Mouse (Mus musculus) stomach, embryonic 15.5 days (tissue): ENCODE data around the gene Cnr2. TPM values are rescaled to one million over a fixed set of nuclear protein-coding genes. Genes with fewer than 3 reads are reported as not detected.
A peak's percentile ranks its signal among the peaks of the same experiment; 100 is the strongest.
"Not testable (repeated sequence)": the region's sequence is repeated elsewhere in the genome, so short reads cannot be mapped to it uniquely, and the experiment has no call there.

Experiments
- ATAC-seq: fragments of 200-750 bp; cut with Nextera tagmentation; 2 replicates; pipeline ENCODE4 v1.8.0; 2017; ENCODE audit warnings: low read depth, moderate number of reproducible peaks, moderate TSS enrichment; ENCODE audit not compliant: insufficient read depth, low FRiP score
- H3K27ac ChIP-seq: fragments of 300-500 bp; sonication (generic); 2 replicates; pipeline ENCODE4 v1.5.1; 2015; ENCODE audit warnings: mild to moderate bottlenecking, inconsistent platforms
- H3K27me3 ChIP-seq: fragments of 300-500 bp; sonication (generic); replicated peaks from 2 replicates; pipeline ENCODE4 v1.6.1; 2015; ENCODE audit warnings: inconsistent platforms
- H3K36me3 ChIP-seq: fragments of 300-500 bp; sonication (generic); 2 replicates; pipeline ENCODE4 v1.6.1; 2015; ENCODE audit warnings: inconsistent platforms
- H3K4me1 ChIP-seq: fragments of 300-500 bp; sonication (generic); 2 replicates; pipeline ENCODE4 v1.6.1; 2015; ENCODE audit warnings: inconsistent platforms
- H3K4me2 ChIP-seq: fragments of 300-500 bp; sonication (generic); 2 replicates; pipeline ENCODE4 v1.6.1; 2015; ENCODE audit warnings: mild to moderate bottlenecking, inconsistent platforms
- H3K4me3 ChIP-seq: fragments of 300-500 bp; sonication (generic); replicated peaks from 2 replicates; pipeline ENCODE4 v1.5.1; 2015; ENCODE audit warnings: inconsistent platforms
- H3K9ac ChIP-seq: fragments of 300-500 bp; sonication (generic); 2 replicates; pipeline ENCODE4 v1.6.1; 2015; ENCODE audit warnings: inconsistent platforms
- H3K9me3 ChIP-seq: fragments of 300-500 bp; sonication (generic); 2 replicates; pipeline ENCODE4 v1.6.1; 2016; ENCODE audit warnings: inconsistent platforms
- WGBS: fragments of 180-500 bp; shearing (Covaris S2); methylation state at CpG from one replicate; pipeline ENCODE4 v1.1.7; 2015; 5-methylcytosine and 5-hydroxymethylcytosine counted together
- polyA plus RNA-seq: library from polyadenylated mRNA; unstranded; fragments of >200 nt; fragmentation: Nextera tagmentation; extraction: Ambion mirVana; gene quantifications from 2 replicates; pipeline ENCODE4 v1.2.1, GENCODE M21; 2015

Gene Cnr2
- polyA plus RNA-seq, 1 experiment from 2014 or later: 0.90 TPM

DNA sequence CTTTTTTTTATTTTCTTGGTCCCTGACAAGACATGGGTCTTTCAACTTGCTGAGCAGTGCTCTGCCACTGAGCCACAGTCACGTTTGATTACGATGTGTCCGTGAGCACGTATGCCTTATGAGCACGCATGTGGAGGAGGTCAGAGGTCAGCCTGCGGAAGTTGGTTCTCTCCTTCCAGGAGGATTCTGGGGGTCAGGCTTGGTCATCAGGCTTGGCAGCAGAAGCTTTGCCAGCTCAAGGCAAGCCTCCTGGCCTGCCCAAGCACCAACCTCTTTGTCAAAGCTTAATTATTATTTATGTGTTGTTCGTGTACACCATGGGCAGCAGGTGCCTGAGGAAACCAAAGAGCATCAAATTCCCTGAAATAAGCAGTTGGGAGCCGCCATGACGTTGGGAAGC is 33.2 kb downstream of the Cnr2 start:
- WGBS: 85% methylated on average over 9 of the region's 9 CpGs

DNA sequence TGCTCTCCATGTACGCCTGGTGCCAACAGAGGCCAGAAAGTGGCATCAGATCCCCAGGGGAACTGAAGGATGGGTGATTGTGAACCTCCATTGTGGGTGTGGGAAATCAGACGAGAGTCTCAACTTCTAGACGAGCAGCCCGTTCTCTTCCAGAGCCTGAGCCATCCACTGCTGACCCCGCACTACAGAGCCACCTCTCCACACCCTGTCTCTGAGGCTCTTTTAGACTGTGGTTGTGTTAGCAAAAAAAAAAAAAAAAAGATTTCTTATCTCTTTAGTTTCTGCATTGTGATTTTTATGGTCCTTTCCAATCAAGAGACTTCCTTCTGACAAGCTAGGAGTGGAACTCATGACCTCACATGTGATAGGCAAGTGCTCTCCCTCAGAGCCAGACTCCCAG is 34.2 kb downstream of the Cnr2 start:
- H3K9ac ChIP-seq: no peak overlapping the region
- H3K36me3 ChIP-seq: peaks cover 27% of the 10 kb centered on the region
- no peak overlapping the region for H3K4me2 ChIP-seq
- no peaks in the 10 kb centered on the region for H3K4me1 ChIP-seq
- no peaks in the 10 kb centered on the region for H3K27me3 ChIP-seq
- WGBS: 87% methylated on average over 5 of the region's 5 CpGs
- no peak for ATAC-seq
- no peaks in the 10 kb centered on the region for H3K9me3 ChIP-seq
- no peak overlapping the region for H3K27ac ChIP-seq
- no peak overlapping the region for H3K4me3 ChIP-seq

More for the DNA sequence above, 33.2 kb downstream of the Cnr2 start:
- no peaks in the 10 kb centered on the region for H3K9me3 ChIP-seq
- ATAC-seq: no peak
- H3K36me3 ChIP-seq: peaks cover 23% of the 10 kb centered on the region
- no peak overlapping the region for H3K4me3 ChIP-seq
- H3K27me3 ChIP-seq: no peaks in the 10 kb centered on the region
- H3K9ac ChIP-seq: no peak overlapping the region
- no peaks in the 10 kb centered on the region for H3K4me1 ChIP-seq
- H3K4me2 ChIP-seq: no peak overlapping the region
- H3K27ac ChIP-seq: no peak overlapping the region

- Histone ChIP-seq H3K27ac (no peak overlapping the region), H3K9me3 (no peaks in the 10 kb centered on the region), H3K4me3 (no peak overlapping the region), H3K27me3 (no peaks in the 10 kb centered on the region), H3K36me3 (peaks cover 25% of the 10 kb centered on the region), H3K9ac (no peak overlapping the region), H3K4me2 (no peak overlapping the region), H3K4me1 (no peaks in the 10 kb centered on the region)
- ATAC-seq: no peak
- WGBS: 74% methylated on average over 9 of the region's 9 CpGs
These were observed 34.6 kb downstream of the Cnr2 start for GRCm38 (mm10) chr4:135929828-135930227.

DNA sequence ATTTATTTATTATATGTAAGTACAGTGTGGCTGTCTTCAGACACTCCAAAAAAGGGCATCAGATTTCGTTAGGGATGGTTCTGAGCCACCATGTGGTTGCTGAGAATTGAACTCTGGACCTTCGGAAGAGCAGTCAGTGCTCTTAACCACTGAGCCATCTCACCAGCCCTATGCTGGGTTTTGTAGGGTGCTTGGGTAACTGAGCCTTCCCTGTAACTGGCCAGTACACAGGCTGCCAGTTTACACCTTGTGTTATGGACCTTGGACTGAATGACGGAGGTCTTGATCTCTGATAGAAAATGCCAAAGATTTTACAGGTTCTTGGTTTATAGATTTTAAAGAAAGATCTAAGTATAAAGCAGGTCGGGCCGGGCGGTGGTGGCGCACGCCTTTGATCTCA is 35.0 kb downstream of the Cnr2 start:
- H3K9me3 ChIP-seq: no peaks in the 10 kb centered on the region

GRCm38 (mm10) chr4:135931832-135932231 is 36.6 kb downstream of the Cnr2 start:
- Histone ChIP-seq H3K4me1 (no peaks in the 10 kb centered on the region), H3K27ac (no peak overlapping the region), H3K4me3 (no peak overlapping the region), H3K4me2 (no peak overlapping the region), H3K36me3 (peaks cover 15% of the 10 kb centered on the region; the same call in 1 of the 2 replicates), H3K9ac (no peak overlapping the region), H3K27me3 (no peaks in the 10 kb centered on the region), H3K9me3 (no peaks in the 10 kb centered on the region)
- no peak for ATAC-seq
- 67% methylated on average over 5 of the region's 5 CpGs for WGBS

More for the DNA sequence above, 35.0 kb downstream of the Cnr2 start:
- Histone ChIP-seq H3K36me3 (peaks cover 25% of the 10 kb centered on the region), H3K4me2 (no peak overlapping the region), H3K4me3 (no peak overlapping the region), H3K27me3 (no peaks in the 10 kb centered on the region), H3K4me1 (no peaks in the 10 kb centered on the region), H3K27ac (no peak overlapping the region), H3K9ac (no peak overlapping the region)
- WGBS: 91% methylated on average over 8 of the region's 8 CpGs
- ATAC-seq: no peak

- Histone ChIP-seq H3K9ac (no peak overlapping the region), H3K4me2 (no peak overlapping the region), H3K4me3 (no peak overlapping the region), H3K4me1 (no peaks in the 10 kb centered on the region), H3K27ac (no peak overlapping the region), H3K27me3 (no peaks in the 10 kb centered on the region), H3K36me3 (0 out of 2 replicates have a peak, but pooled peaks cover 11% of the 10 kb centered on the region), H3K9me3 (no peaks in the 10 kb centered on the region)
- no peak for ATAC-seq
- 65% methylated on average over 12 of the region's 12 CpGs for WGBS
These were observed 39.7 kb downstream of the Cnr2 start for GRCm38 (mm10) chr4:135934708-135935500.

DNA sequence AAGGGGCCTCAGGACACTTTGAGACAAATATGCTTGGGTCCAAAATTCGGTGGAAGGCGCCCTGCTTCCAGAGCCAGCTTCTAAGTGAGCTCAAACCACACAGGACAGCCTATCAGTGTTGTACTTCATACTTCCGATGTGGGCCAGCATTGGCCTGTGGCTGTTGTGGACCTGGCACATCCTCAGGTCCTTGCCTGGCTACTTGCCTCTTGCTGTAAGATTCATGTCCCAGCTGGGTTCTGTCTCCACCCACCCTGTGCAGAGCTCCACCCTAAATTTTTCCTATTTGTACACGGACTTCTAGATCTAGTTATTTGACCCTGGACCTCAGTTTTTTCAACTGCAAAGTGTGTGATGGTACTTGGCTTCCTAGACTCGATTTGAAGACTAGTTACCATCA is 40.3 kb downstream of the Cnr2 start:
- 65% methylated on average over 5 of the region's 5 CpGs for WGBS
- no peak overlapping the region for H3K4me2 ChIP-seq
- H3K4me1 ChIP-seq: no peaks in the 10 kb centered on the region
- ATAC-seq: no peak
- no peak overlapping the region for H3K4me3 ChIP-seq
- no peak overlapping the region for H3K9ac ChIP-seq
- H3K9me3 ChIP-seq: no peaks in the 10 kb centered on the region
- no peaks in the 10 kb centered on the region for H3K27me3 ChIP-seq
- no peak overlapping the region for H3K27ac ChIP-seq
- H3K36me3 ChIP-seq: 0 out of 2 replicates have a peak, but pooled peaks cover 14% of the 10 kb centered on the region

GRCm38 (mm10) chr4:135938858-135939257 is 43.7 kb downstream of the Cnr2 start:
- no peak for ATAC-seq
- Histone ChIP-seq H3K4me2 (no peak overlapping the region), H3K27me3 (no peaks in the 10 kb centered on the region), H3K9me3 (no peaks in the 10 kb centered on the region), H3K27ac (no peak overlapping the region), H3K4me3 (no peak overlapping the region), H3K4me1 (no peaks in the 10 kb centered on the region), H3K36me3 (peaks cover 15% of the 10 kb centered on the region), H3K9ac (no peak overlapping the region)
- 81% methylated on average over 7 of the region's 7 CpGs for WGBS

GRCm38 (mm10) chr4:135941026-135941425 is 45.8 kb downstream of the Cnr2 start:
- H3K36me3 ChIP-seq: peaks cover 13% of the 10 kb centered on the region
- not testable (repeated sequence) for H3K27ac ChIP-seq, ATAC-seq, H3K4me3 ChIP-seq, H3K27me3 ChIP-seq, H3K4me1 ChIP-seq, H3K4me2 ChIP-seq, H3K9me3 ChIP-seq, H3K9ac ChIP-seq
- 85% methylated on average over 8 of the region's 8 CpGs for WGBS

DNA sequence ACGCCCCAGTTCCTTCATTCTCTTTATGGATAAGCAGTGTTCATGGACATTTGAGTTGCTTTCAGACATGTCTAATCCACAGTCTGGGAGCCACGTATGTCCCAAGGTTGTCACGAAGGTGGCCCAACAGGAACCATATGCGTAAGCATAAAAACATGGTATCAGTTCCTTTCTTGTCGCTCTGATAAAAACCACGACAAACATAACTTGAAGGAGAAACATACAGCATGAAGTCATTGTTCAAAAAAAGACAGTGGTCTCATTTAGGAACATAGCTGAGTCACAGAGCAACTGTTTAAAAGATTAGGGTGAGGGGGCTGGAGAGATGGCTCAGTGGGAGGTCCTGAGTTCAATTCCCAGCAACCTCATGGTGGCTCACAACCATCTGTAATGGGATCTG is 47.0 kb downstream of the Cnr2 start:
- 73% methylated on average over 6 of the region's 6 CpGs for WGBS
- Histone ChIP-seq H3K9ac (no peak overlapping the region), H3K27ac (no peak overlapping the region), H3K36me3 (peaks cover 13% of the 10 kb centered on the region), H3K4me1 (peaks cover 6% of the 10 kb centered on the region; the same call in 1 of the 2 replicates), H3K9me3 (no peaks in the 10 kb centered on the region), H3K4me2 (no peak overlapping the region), H3K27me3 (no peaks in the 10 kb centered on the region), H3K4me3 (no peak overlapping the region)
- no peak for ATAC-seq

GRCm38 (mm10) chr4:135943389-135943788 is 48.2 kb downstream of the Cnr2 start:
- Histone ChIP-seq H3K4me1 (peaks cover 9% of the 10 kb centered on the region), H3K36me3 (peaks cover 13% of the 10 kb centered on the region), H3K27ac (0 out of 2 replicates have a peak overlapping the region, but pooled peaks have one; percentile 16), H3K27me3 (no peaks in the 10 kb centered on the region), H3K4me2 (no peak overlapping the region), H3K9me3 (no peaks in the 10 kb centered on the region), H3K4me3 (no peak overlapping the region), H3K9ac (no peak overlapping the region)
- WGBS: 47% methylated on average over 4 of the region's 4 CpGs
- no peak for ATAC-seq

- Histone ChIP-seq H3K27me3 (no peaks in the 10 kb centered on the region), H3K4me2 (peak overlapping the region; percentile 76), H3K36me3 (peaks cover 4% of the 10 kb centered on the region), H3K9me3 (no peaks in the 10 kb centered on the region), H3K4me1 (peaks cover 14% of the 10 kb centered on the region), H3K27ac (peak overlapping the region; percentile 64), H3K4me3 (peak overlapping the region; percentile 84), H3K9ac (no peak overlapping the region)
- WGBS: 69% methylated on average over 10 of the region's 10 CpGs
- 0 out of 2 replicates have a peak, but pooled peaks have one; percentile 1 for ATAC-seq
These were observed 50.5 kb downstream of the Cnr2 start for GRCm38 (mm10) chr4:135945706-135946105.
